Mouse (Mus musculus): ENCODE measurements around the gene D430041D05Rik.
"Not testable (repeated sequence)": the region's sequence is repeated elsewhere in the genome, so short reads cannot be mapped to it uniquely, and the experiment has no call there.

Gene D430041D05Rik

DNA sequence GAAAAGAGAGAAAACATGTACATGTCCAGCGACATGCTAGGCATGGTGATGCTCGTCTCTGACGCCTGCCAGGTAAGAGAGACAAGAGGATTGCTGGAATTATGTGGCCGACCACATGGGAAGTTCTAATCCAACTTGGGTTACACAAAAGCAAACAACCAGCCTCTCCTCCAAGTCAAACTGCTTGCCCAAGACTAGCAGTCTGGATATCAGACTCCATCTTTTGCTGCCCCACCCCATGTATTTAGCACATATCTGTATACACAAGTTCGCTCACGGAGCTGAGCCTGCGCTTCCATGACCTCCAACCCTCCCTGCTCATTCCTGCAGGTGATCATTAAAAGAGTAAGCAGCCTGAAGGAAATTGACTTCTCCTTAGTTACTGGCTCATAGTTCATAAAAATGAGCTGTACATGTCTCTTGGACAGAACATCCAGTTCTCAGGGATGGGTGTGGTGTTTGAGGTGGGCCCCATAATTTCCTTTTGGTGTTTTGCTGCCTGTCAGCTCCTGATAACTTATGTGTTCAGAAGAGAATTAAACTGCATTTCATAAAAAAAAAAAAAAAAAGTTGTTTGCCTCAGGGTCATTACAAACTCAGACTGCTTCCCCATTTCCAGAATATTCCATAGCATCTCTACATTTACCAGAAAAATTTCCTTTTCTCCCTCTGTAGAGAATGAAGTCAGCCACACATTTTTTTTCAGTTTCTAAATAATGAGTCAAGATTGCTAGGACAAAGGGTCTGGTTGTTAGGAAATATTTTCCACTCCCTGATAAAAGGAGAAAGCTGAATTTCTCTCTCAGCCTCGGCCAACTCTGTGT, 288.9 kb downstream of the D430041D05Rik start:
- no peak for DNase-seq (ENCODE audit: low spot score in 2 of 2)

DNA sequence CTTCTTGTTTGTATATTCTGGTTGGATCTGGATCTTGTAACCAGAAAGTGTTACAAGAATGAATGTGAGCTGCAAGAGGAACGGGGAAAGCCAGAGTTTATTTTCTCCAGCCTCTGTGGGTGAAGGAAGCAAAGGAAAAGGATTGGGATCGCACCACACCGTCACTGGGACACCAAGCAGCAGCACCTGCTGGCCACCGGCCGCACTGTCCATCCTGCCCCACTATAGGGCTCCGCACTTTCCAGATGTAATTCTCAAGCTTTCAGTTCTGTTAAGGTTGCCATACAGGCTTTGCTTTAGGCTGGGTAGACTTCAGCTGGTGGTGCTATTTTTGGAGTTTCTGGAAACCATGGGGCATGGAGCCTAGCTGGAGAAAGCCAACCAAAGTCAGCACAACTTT, 290.5 kb downstream of the D430041D05Rik start:
- DNase-seq (ENCODE audit: low spot score in 2 of 2) = no peak

GRCm38 (mm10) chr2:104119097-104119496, 291.7 kb downstream of the D430041D05Rik start:
- no peak for DNase-seq (ENCODE audit: low spot score in 2 of 2)

- DNase-seq (ENCODE audit: low spot score in 2 of 2) = not testable (repeated sequence)
These were observed 293.6 kb downstream of the D430041D05Rik start for GRCm38 (mm10) chr2:104117173-104117572.

DNA sequence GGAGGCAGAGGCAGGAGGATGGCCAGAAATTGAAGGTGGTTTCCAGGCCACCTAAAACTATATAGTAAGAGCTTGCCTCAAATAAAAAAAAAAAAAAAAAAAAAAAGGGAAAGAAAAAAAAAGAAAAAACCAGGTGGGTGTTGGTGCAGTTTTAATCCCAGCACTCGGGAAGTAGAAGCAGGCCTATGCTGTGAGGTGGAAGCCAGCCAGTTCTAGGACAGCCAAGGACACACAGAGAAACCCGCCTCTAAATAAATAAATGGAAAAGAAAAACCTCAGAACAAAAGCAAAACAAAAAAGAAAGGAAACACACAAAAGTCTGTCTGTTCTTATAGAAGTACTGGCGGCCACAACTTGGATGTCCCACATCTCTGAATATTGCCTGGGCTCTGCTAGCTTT, 295.9 kb downstream of the D430041D05Rik start:
- DNase-seq (ENCODE audit: low spot score in 2 of 2) = no peak

DNA sequence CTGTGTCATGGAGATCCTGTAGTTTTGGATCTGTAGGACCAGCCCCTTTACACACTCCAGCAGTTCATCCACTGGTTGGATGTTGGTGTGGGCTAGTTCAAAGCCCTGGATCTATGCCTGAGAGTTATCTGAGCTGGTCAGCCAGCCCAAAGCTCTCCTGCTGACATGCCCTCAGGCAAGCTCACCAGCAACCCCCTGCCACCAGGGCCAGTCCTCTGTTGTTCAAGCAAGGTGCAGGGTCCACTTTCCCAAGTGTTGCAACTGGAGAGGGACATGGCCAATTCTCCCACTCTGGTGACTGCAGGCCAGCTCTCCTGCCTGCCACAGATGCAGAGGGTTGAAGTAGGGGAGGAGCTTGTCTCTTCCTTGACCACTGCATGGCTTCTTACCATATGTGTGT, 297.2 kb downstream of the D430041D05Rik start:
- DNase-seq (ENCODE audit: low spot score in 2 of 2) = not testable (repeated sequence)

DNA sequence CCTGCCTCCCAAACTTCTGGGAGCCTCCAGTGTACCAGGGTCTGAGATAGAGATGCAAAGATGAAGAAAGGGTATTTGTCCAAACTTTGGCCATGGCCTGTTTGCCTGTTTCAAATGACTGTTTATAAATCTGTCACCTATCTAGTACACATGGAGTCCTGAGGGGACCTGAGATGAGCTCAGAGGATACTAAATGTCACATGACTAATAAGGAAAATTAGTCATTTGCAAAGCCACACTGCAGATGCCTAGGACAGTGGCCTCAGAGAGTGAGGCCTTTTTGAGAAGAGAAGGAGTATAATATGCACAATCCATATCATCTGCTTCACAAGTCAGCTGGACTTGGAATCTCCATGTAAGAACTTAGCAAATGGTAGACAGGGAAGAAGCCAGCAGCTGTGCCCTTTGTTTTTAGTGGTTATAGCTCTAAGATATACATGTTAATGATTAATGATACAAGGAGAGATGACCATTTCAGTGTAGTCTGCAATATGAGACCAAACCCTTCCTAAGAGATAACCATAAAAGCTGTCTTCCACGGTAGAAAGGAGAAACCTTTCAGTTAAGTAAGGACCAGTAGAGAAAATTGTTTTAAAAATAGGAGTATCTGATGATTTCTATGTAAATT, 299.5 kb downstream of the D430041D05Rik start:
- DNase-seq (ENCODE audit: low spot score in 2 of 2) = not testable (repeated sequence)

DNA sequence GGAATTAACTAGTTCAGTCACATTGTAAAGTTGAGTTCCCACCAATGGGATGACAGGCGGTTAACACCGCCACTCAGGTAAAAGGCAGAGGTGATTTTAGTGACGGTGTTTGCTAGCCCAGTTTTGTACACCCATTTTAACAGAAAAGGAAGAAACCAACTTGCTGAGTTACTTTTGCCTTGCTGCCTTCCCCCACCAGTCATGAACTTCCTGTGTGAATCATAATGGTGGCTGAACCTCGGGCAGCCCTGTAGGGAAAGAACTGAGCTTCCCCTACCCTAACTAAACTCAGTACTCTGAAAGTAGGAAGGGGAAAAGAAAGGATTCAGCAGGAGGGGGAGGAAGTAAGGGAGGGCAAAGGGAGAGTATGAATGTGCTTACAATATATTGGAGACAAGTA, 300.8 kb downstream of the D430041D05Rik start:
- no peak for DNase-seq (ENCODE audit: low spot score in 2 of 2)

DNA sequence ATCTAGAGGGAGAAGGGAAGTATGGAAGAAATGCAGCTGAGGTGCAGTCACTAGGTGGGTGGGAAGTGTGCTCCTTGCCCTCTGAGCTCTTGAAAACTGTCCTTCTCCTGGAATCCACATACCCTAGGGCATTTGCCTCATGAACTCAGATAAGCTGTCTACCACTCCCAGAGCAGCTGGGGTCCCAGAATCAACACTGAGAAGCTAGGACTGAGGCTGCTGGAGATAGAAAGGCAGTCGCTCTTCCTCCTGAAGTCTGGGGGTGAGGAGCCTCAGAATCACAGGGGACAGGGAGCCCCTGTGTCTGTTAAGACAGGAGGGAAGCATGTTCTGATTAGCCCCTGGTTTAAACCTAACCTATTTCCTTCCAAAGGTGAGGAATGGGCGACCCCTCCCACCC, 301.3 kb downstream of the D430041D05Rik start:
- DNase-seq (ENCODE audit: low spot score in 2 of 2) = no peak

DNA sequence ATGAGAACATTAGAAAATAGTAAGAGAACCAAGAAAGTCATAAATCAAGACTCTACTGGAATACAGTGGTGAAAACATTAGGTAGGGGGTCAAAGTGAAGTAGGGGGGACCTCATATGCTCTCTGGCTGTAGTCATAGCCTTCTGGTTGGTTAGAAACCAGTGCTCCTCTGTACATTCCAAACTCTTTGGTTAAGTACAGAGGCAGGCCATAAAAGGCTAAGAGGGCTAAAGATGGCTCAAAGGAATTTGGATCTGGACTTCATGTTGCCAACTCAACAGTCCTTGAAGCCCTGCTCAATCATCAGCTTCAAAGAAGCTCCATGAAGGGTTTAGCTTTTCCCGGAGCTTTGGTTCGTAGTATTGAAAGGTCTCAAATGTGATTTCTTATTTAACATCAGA, 301.8 kb downstream of the D430041D05Rik start:
- not testable (repeated sequence) for DNase-seq (ENCODE audit: low spot score in 2 of 2)

- DNase-seq (ENCODE audit: low spot score in 2 of 2) = no peak
These were observed 306.0 kb downstream of the D430041D05Rik start for GRCm38 (mm10) chr2:104104800-104105199.

GRCm38 (mm10) chr2:104099946-104100345, 310.9 kb downstream of the D430041D05Rik start:
- DNase-seq (ENCODE audit: low spot score in 2 of 2) = no peak

DNA sequence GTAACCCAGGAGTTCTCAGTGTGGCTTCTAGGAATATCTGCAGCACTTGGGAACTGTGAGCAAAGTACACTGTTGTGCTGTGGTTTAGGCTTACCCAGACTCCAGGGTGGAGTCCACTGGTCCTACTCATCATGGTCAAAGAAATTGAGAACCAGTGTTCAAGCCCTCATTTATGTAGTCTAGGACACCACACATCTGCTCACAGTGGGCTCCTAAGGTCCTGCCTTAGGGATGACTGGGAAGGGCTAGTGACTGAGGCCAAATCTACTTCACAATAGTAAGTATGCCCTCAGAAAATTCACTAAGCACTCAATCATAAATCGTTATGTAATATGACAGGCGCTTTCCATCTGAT, 311.6 kb downstream of the D430041D05Rik start:
- DNase-seq (ENCODE audit: low spot score in 2 of 2) = no peak

GRCm38 (mm10) chr2:104098529-104099230, 312.1 kb downstream of the D430041D05Rik start:
- DNase-seq (ENCODE audit: low spot score in 2 of 2) = no peak

- DNase-seq (ENCODE audit: low spot score in 2 of 2) = not testable (repeated sequence)
These were observed 313.4 kb downstream of the D430041D05Rik start for GRCm38 (mm10) chr2:104097396-104097795.

DNA sequence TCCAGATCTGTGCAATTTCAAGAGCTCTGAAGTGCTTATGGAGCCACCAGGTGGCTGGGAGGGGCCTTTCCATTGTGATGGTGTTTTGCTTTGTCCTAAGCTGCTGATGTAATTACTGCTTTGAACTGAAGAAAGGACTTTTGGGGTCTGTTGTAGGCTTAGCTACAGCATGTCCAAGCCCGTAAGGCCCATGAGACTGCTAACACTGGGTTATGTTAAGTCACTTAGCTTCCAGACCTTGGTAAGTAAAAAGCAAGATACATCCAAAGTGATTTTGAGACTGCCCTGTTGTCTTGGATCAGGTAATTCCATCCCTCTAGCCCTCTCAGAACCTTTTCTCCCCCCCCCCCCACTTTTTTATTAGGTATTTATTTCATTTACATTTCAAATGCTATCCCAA, 314.0 kb downstream of the D430041D05Rik start:
- not testable (repeated sequence) for DNase-seq (ENCODE audit: low spot score in 2 of 2)

DNA sequence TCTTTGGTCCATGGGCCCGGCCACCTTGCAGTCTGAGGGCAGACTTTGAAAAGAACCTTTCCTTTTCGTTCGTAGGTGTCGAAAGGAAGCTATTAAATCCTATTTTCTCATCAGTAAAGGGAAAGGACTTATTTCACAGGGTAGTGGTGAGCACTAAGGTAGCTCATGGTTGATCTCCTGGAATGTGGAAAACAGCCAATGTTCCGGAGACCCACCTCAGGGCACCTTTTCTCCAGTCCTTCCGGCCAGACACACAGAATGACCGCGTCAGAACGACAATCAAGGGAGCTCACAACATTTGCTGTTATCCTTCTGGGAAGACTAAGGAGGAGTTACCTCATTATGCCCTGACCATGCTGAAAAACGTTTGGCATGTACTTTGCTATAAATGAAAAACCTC, 314.6 kb downstream of the D430041D05Rik start:
- no peak for DNase-seq (ENCODE audit: low spot score in 2 of 2)

- DNase-seq (ENCODE audit: low spot score in 2 of 2) = peak; percentile 21 to 34
These were observed 315.0 kb downstream of the D430041D05Rik start, which contains the start of gene Cd59a for GRCm38 (mm10) chr2:104095741-104096213. Gene Cd59a, plus strand, starts transcription at chr2:104095801.

- no peak for DNase-seq (ENCODE audit: low spot score in 2 of 2)
These were observed 317.5 kb downstream of the D430041D05Rik start for GRCm38 (mm10) chr2:104093305-104093704.
